Mouse (Mus musculus) testis, adult 2 months (tissue): ENCODE measurements around the gene Srf.

ENCODE experiments used
- CTCF ChIP-seq: fragments of 200-500 bp; IDR thresholded peaks from 2 replicates; pipeline ENCODE4 v1.5.1; 2012; ENCODE audit warnings: low read depth, mild to moderate bottlenecking, inconsistent platforms, low read length, moderate library complexity; ENCODE audit not compliant: control insufficient read depth, insufficient read depth, insufficient replicate concordance
- POLR2A ChIP-seq: fragments of 200-500 bp; IDR thresholded peaks from 2 replicates; pipeline ENCODE4 v1.6.1; 2012; ENCODE audit warnings: low read depth, mild to moderate bottlenecking, inconsistent platforms, low read length, moderate library complexity; ENCODE audit not compliant: control insufficient read depth

- no peak for TF ChIP-seq POLR2A
- no peak for TF ChIP-seq CTCF
These were observed 15.0 kb upstream of the Srf start for GRCm38 (mm10) chr17:46571005-46571404.
